Mouse (Mus musculus): Measurements from ENCODE around the gene Ncam2.
"Not testable (repeated sequence)": the region's sequence is repeated elsewhere in the genome, so short reads cannot be mapped to it uniquely, and the experiment has no call there.

The Ncam2 gene

GRCm38 (mm10) chr16:81285882-81286281 lies 85.4 kb downstream of the Ncam2 start:
- no peak for DNase-seq (ENCODE audit: low read depth, low spot score)

- no peak for DNase-seq (ENCODE audit: low read depth, low spot score)
Measured at GRCm38 (mm10) chr16:81303806-81304205, 103.3 kb downstream of the Ncam2 start.

GRCm38 (mm10) chr16:81309215-81309614 lies 108.7 kb downstream of the Ncam2 start:
- no peak for DNase-seq (ENCODE audit: low read depth, low spot score)

- no peak for DNase-seq (ENCODE audit: low read depth, low spot score)
Measured at GRCm38 (mm10) chr16:81319037-81319436, 118.5 kb downstream of the Ncam2 start.

- DNase-seq (ENCODE audit: low read depth, low spot score) = peak; percentile 6
Measured at GRCm38 (mm10) chr16:81330539-81330938, 130.0 kb downstream of the Ncam2 start.

- DNase-seq (ENCODE audit: low read depth, low spot score) = no peak
Measured at GRCm38 (mm10) chr16:81365901-81366300, 165.4 kb downstream of the Ncam2 start.

GRCm38 (mm10) chr16:81374234-81374633 lies 173.7 kb downstream of the Ncam2 start:
- no peak for DNase-seq (ENCODE audit: low read depth, low spot score)

- no peak for DNase-seq (ENCODE audit: low read depth, low spot score)
Measured at GRCm38 (mm10) chr16:81380434-81380833, 179.9 kb downstream of the Ncam2 start.

- DNase-seq (ENCODE audit: low read depth, low spot score) = no peak
Measured at GRCm38 (mm10) chr16:81388646-81389045, 188.1 kb downstream of the Ncam2 start.

GRCm38 (mm10) chr16:81434559-81434958 lies 234.1 kb downstream of the Ncam2 start:
- no peak for DNase-seq (ENCODE audit: low read depth, low spot score)

- no peak for DNase-seq (ENCODE audit: low read depth, low spot score)
Measured at GRCm38 (mm10) chr16:81437091-81437867, 236.8 kb downstream of the Ncam2 start.

GRCm38 (mm10) chr16:81437868-81438249 lies 237.4 kb downstream of the Ncam2 start:
- DNase-seq (ENCODE audit: low read depth, low spot score) = no peak

GRCm38 (mm10) chr16:81450851-81451250 lies 250.4 kb downstream of the Ncam2 start:
- no peak for DNase-seq (ENCODE audit: low read depth, low spot score)

- DNase-seq (ENCODE audit: low read depth, low spot score) = no peak
Measured at GRCm38 (mm10) chr16:81452988-81453387, 252.5 kb downstream of the Ncam2 start.

- no peak for DNase-seq (ENCODE audit: low read depth, low spot score)
Measured at GRCm38 (mm10) chr16:81454472-81454871, 254.0 kb downstream of the Ncam2 start.

- DNase-seq (ENCODE audit: low read depth, low spot score) = not testable (repeated sequence)
Measured at GRCm38 (mm10) chr16:81462731-81463130, 262.2 kb downstream of the Ncam2 start.

GRCm38 (mm10) chr16:81472925-81473324 lies 272.4 kb downstream of the Ncam2 start:
- DNase-seq (ENCODE audit: low read depth, low spot score) = no peak

GRCm38 (mm10) chr16:81481058-81481457 lies 280.6 kb downstream of the Ncam2 start:
- no peak for DNase-seq (ENCODE audit: low read depth, low spot score)

GRCm38 (mm10) chr16:81496111-81496510 lies 295.6 kb downstream of the Ncam2 start:
- no peak for DNase-seq (ENCODE audit: low read depth, low spot score)

- DNase-seq (ENCODE audit: low read depth, low spot score) = no peak
Measured at GRCm38 (mm10) chr16:81502578-81502977, 302.1 kb downstream of the Ncam2 start.

- DNase-seq (ENCODE audit: low read depth, low spot score) = no peak
Measured at GRCm38 (mm10) chr16:81536230-81536629, 335.7 kb downstream of the Ncam2 start.

GRCm38 (mm10) chr16:81587565-81588107 lies 387.1 kb downstream of the Ncam2 start:
- DNase-seq (ENCODE audit: low read depth, low spot score) = no peak

GRCm38 (mm10) chr16:81623276-81623675 lies 422.8 kb downstream of the Ncam2 start:
- DNase-seq (ENCODE audit: low read depth, low spot score) = no peak
